Mouse (Mus musculus) liver, postnatal 0 days (tissue): ENCODE measurements around the gene Sox5.

Source experiments
- CTCF ChIP-seq: sonication (generic); IDR thresholded peaks from 2 replicates; pipeline ENCODE4 v1.5.1; 2016; ENCODE audit warnings: antibody characterized with exemption, low read depth
- EP300 ChIP-seq: IDR thresholded peaks from 2 replicates; pipeline ENCODE4 v1.6.1; 2016; ENCODE audit warnings: antibody characterized with exemption, low read depth, mild to moderate bottlenecking

DNA sequence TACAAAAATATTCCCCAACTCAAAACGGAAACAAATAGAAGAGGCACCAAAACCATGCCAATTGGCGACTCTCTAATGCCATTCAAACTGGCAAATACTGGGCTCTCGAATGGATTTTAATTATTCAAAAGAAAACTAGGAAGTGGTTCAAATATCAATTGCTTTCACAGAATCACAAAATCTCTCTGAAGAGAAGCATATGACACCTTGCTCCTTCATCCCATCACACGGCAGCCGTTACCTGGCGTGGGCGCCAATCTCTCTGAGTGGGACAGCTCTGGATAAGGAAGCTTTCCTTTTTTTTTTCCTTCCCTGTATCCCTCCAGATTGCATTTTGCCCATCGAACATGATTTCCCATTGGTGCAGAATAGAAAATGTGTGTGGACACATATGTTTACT is 801.6 kb downstream of the Sox5 start:
- TF ChIP-seq CTCF, result no peak
- TF ChIP-seq EP300, result no peak
